Mouse (Mus musculus) heart, embryonic 15.5 days (tissue): Measurements from ENCODE around the gene Fbln1. TPM values are rescaled to one million over a fixed set of nuclear protein-coding genes. Genes with fewer than 3 reads are reported as not detected.
A peak's percentile ranks its signal among the peaks of the same experiment; 100 is the strongest.

Source experiments
- ATAC-seq: fragments of 200-750 bp; cut with Nextera tagmentation; replicated peaks from 2 replicates; pipeline ENCODE4 v1.8.0; 2017; ENCODE audit warnings: low read depth, moderate TSS enrichment; ENCODE audit not compliant: insufficient number of reproducible peaks, insufficient read depth, low FRiP score
- H3K27ac ChIP-seq: fragments of 300-500 bp; sonication (generic); 2 replicates; pipeline ENCODE4 v1.5.1; 2015; ENCODE audit warnings: mild to moderate bottlenecking, inconsistent platforms
- H3K27me3 ChIP-seq: fragments of 300-500 bp; sonication (generic); 2 replicates; pipeline ENCODE4 v1.6.1; 2015; ENCODE audit warnings: inconsistent platforms
- H3K36me3 ChIP-seq: fragments of 300-500 bp; sonication (generic); 2 replicates; pipeline ENCODE4 v1.6.1; 2015; ENCODE audit warnings: mild to moderate bottlenecking, inconsistent platforms
- H3K4me1 ChIP-seq: fragments of 300-500 bp; sonication (generic); replicated peaks from 2 replicates; pipeline ENCODE4 v1.6.1; 2015; ENCODE audit warnings: inconsistent platforms
- H3K4me2 ChIP-seq: fragments of 300-500 bp; sonication (generic); 2 replicates; pipeline ENCODE4 v1.6.1; 2015; ENCODE audit warnings: inconsistent platforms, mild to moderate bottlenecking, moderate library complexity
- H3K4me3 ChIP-seq: fragments of 300-500 bp; sonication (generic); 2 replicates; pipeline ENCODE4 v1.5.1; 2015; ENCODE audit warnings: mild to moderate bottlenecking, inconsistent platforms
- H3K9ac ChIP-seq: fragments of 300-500 bp; sonication (generic); 2 replicates; pipeline ENCODE4 v1.6.1; 2015; ENCODE audit warnings: mild to moderate bottlenecking, inconsistent platforms
- H3K9me3 ChIP-seq: fragments of 300-500 bp; sonication (generic); replicated peaks from 2 replicates; pipeline ENCODE4 v1.6.1; 2016; ENCODE audit warnings: inconsistent platforms
- WGBS: fragments of 180-500 bp; shearing (Covaris S2); methylation state at CpG from one replicate; pipeline ENCODE4 v1.1.7; 2015; ENCODE audit warnings: mixed read lengths; 5-methylcytosine and 5-hydroxymethylcytosine counted together
- polyA plus RNA-seq: library from polyadenylated mRNA; unstranded; fragments of >200 nt; fragmentation: Nextera tagmentation; extraction: Ambion mirVana; gene quantifications from 2 replicates; pipeline ENCODE4 v1.2.1, GENCODE M21; 2015

Gene Fbln1
- polyA plus RNA-seq, 1 experiment from 2014 or later: 119 TPM

DNA sequence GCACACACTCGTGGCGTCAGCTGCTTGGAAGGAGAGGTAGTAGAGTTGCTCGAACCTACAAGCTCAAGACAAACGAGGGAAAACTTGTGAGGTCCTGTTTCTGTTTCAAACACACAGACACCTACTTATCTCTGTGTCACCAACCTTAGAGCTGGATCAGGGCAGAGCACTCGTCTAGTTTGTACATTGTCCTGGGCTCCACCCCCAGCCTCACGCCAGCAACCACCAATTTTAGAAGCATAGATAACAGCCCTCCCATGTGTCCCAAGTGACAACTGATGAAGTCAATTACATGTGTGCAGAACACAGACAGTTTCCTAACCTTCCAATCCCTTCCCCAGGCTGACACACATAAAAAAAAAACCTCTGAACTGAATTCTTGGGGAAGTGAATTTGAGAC lies 27.6 kb upstream of the Fbln1 start:
- Histone ChIP-seq H3K27ac (peak overlapping the region; percentile 88), H3K27me3 (no peaks in the 10 kb centered on the region), H3K4me2 (peak overlapping the region; percentile 55), H3K9me3 (no peaks in the 10 kb centered on the region), H3K4me3 (0 out of 2 replicates have a peak overlapping the region, but pooled peaks have one; percentile 18), H3K4me1 (peaks cover 47% of the 10 kb centered on the region), H3K36me3 (no peaks in the 10 kb centered on the region), H3K9ac (no peak overlapping the region; the same call in 1 of the 2 replicates)
- 22% methylated on average over 6 of the region's 6 CpGs for WGBS
- ATAC-seq: peak; percentile 93

DNA sequence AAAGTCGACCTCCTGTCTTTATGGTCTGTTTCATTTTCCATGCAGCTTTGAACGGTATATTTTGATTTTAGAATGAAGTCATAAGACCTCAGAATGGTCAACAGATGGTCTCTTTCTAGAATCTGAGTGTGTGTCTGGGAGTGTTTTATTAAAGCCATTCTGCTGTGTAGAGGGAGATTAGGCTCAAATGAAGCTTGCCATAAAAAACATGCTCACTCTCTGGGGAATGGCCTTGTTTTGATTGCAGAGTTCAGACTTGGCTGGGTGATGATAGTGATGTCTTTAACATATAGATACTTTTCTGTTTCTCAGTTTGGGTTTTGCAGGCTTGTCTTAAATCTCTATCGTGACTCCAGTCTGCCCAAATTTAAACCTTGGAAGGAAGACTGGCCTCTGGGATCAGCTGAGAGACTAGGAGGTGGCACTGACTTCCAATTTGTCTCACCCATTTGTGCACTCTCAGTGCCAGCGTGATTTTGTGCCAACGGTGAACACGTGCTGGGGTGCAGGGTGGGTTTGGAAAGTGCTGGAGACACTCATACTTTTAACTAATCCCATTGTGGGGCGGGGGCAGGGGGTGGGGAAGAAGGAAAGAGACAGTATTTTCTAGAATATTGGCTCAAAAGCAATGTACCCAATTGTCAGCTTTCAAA lies 26.1 kb upstream of the Fbln1 start:
- no peak for ATAC-seq
- no peak overlapping the region for H3K4me3 ChIP-seq
- H3K27me3 ChIP-seq: no peaks in the 10 kb centered on the region
- peak overlapping the region; percentile 88 for H3K27ac ChIP-seq
- H3K36me3 ChIP-seq: no peaks in the 10 kb centered on the region
- H3K4me1 ChIP-seq: peaks cover 39% of the 10 kb centered on the region
- 65% methylated on average over 7 of the region's 7 CpGs for WGBS
- H3K4me2 ChIP-seq: no peak overlapping the region
- H3K9ac ChIP-seq: no peak overlapping the region
- no peaks in the 10 kb centered on the region for H3K9me3 ChIP-seq

DNA sequence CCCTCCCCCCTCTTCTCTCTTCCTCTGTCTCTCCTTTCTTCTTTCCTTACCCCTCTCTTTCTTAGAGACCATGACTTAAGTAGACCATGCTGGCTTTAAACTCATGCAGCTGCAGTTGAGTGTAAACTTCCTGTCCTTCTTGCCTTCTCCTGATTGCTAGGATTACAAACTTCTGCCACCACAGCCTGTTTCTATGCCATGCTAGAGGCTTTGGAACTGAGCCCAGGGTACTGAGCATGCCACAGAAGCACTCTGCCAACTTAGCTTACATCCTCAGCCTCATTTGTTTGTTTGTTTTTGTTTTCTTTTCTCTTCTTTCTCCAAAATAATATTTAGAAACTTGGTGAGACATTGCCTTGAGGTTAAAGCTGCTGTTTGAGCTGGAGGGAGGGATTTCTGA lies 25.4 kb upstream of the Fbln1 start:
- no peak for ATAC-seq
- Histone ChIP-seq H3K27me3 (no peaks in the 10 kb centered on the region), H3K4me1 (peaks cover 39% of the 10 kb centered on the region), H3K4me2 (no peak overlapping the region), H3K9me3 (no peaks in the 10 kb centered on the region), H3K27ac (peak overlapping the region; percentile 64; the same call in 1 of the 2 replicates), H3K36me3 (no peaks in the 10 kb centered on the region), H3K4me3 (no peak overlapping the region), H3K9ac (no peak overlapping the region)

DNA sequence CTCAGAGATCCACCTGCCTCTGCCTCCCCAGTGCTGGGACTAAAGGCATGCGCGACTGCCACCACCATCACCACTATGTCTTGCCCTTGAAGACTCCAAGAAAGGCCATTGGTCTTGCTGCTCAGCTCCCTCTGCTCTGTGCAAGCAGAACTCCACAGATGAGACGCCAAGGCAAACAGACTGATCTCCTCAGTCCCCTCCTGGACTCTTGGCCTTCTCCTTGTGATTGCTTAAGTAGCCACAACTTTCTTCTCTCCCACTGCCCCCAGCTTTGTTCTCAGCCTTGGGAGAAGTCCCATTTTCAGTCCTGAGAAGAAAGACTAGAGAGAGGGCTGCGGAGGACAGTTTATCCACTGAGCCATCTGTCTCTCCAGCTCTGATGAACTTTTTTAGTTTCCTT lies 23.7 kb upstream of the Fbln1 start:
- no peaks in the 10 kb centered on the region for H3K27me3 ChIP-seq
- ATAC-seq: no peak
- no peaks in the 10 kb centered on the region for H3K36me3 ChIP-seq
- H3K4me1 ChIP-seq: peaks cover 35% of the 10 kb centered on the region
- no peak overlapping the region for H3K4me2 ChIP-seq
- no peak overlapping the region for H3K4me3 ChIP-seq
- no peak overlapping the region for H3K9ac ChIP-seq
- WGBS: 88% methylated on average over 4 of the region's 4 CpGs
- no peak overlapping the region for H3K27ac ChIP-seq
- no peaks in the 10 kb centered on the region for H3K9me3 ChIP-seq

DNA sequence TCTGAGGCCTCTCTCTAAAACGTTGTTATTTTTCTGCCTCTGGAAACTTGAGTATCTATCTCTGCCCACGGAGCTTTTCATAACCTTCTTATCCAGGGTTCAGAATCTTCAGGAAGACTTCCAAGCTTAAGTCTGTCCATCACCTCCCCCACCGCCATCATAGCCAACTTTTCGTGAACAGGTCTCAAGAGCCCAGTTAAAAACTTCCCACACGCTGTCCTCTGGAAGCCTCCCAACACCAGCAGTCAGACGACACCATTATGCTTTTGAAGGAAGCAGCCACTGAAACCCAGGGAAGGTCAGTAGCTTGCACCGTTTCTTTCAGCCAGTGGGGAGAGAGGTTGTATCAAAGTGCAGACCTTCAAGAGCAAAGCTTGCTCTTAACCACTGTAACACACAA lies 18.8 kb upstream of the Fbln1 start:
- Histone ChIP-seq H3K4me2 (no peak overlapping the region), H3K9me3 (no peaks in the 10 kb centered on the region), H3K4me1 (no peaks in the 10 kb centered on the region), H3K27me3 (0 out of 2 replicates have a peak, but pooled peaks cover 4% of the 10 kb centered on the region), H3K27ac (no peak overlapping the region), H3K36me3 (no peaks in the 10 kb centered on the region), H3K4me3 (no peak overlapping the region), H3K9ac (no peak overlapping the region)
- 48% methylated on average over 7 of the region's 7 CpGs for WGBS
- ATAC-seq: no peak

DNA sequence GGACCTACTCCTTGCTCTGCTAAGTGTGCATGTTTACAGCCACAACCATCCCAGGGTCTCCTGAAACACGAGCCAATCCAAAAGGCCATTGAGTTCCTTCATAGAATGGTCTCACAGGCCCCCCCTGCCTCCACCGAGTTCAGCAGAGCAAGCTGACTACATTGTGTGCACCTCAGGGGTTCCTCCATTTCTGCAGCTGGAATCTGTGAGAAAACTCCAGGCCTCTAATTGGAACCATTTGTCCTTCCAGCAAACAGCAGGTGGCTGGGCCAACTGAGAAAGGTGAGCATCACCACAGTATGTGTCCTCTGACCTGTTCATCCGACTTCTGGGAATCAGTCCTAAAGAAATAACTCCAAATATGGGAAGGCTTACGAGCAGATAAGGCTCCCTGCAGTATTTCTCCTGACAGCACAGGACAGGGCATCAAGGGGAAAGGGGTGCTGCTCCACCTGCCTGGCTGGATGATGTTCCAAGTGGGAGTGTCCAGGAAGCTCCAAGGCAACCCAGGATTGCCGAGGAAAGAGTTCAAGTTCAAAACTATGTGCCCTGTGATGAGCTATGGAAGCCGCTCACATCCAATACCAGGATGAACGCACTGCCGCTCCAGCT lies 17.5 kb upstream of the Fbln1 start:
- ATAC-seq: no peak
- Histone ChIP-seq H3K27me3 (0 out of 2 replicates have a peak, but pooled peaks cover 4% of the 10 kb centered on the region), H3K4me1 (no peaks in the 10 kb centered on the region), H3K9ac (no peak overlapping the region), H3K4me3 (no peak overlapping the region), H3K27ac (no peak overlapping the region), H3K4me2 (no peak overlapping the region), H3K9me3 (no peaks in the 10 kb centered on the region), H3K36me3 (no peaks in the 10 kb centered on the region)
- 49% methylated on average over 8 of the region's 8 CpGs for WGBS

DNA sequence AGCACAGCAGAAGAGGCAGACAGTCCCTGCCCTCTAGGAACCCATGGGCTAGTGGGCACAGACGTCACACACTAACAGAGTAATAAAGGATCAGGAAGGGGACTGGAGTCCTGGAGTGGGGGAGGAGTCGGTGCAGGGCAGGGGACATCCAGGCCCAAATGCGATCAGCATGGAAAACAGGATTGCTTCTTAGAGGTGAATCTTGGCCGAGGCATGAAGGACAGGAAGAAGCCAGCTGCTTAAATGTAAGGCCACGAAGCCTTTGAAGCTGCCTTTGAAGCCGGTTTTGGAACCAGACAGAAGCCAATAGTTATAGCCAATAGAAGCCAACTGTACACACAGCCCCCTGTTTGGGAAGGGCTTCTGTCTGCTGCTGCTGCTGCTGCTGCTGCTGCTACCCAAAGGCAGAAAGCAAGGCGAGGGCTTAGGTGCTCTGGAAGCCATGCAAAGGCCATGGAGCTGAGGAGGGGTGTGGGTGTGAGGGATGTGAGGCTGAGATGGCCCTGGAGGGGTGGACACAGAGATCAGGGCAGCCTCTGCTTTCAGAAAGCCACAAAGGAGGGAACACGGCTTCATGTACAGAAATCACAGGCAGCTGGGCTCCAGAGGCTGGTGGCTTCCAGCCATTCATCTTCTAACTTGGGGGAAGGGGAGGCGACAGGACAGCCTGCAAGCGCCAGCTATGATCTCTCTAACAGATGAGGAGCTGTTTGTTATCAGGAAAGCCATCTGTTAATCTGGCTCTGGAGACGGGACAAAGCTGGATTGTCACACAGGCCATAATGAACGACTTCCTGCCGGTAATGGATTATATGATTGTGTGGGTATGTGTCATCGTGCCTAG lies 5.1 kb upstream of the Fbln1 start:
- Histone ChIP-seq H3K9ac (no peak overlapping the region), H3K4me3 (no peak overlapping the region), H3K36me3 (no peaks in the 10 kb centered on the region), H3K27ac (no peak overlapping the region), H3K27me3 (peaks cover 28% of the 10 kb centered on the region), H3K4me1 (peaks cover 8% of the 10 kb centered on the region), H3K4me2 (no peak overlapping the region), H3K9me3 (no peaks in the 10 kb centered on the region)
- WGBS: 50% methylated on average over 14 of the region's 14 CpGs
- no peak for ATAC-seq

DNA sequence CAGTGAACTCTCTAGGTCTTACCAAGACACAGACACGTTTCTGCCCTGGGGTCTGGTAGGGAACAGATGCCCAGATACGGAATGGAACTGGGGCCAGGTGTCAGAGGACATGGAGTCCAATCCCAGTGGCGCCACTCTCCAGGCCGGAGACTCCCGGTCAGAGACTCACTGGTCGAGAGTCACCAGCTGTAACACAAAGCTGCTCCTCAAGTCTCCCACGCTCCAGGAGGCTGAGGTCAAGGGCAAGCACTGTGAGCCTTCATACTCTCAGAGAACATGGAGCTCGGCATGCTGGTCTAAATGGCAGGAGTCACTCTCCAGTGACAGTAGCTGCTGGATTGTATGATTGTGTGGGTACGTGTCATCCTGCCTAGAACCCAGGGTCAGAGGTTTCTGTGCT lies 3.5 kb upstream of the Fbln1 start:
- no peak for ATAC-seq
- H3K9ac ChIP-seq: no peak overlapping the region
- H3K4me3 ChIP-seq: no peak overlapping the region
- H3K27me3 ChIP-seq: peaks cover 28% of the 10 kb centered on the region
- no peaks in the 10 kb centered on the region for H3K9me3 ChIP-seq
- H3K36me3 ChIP-seq: no peaks in the 10 kb centered on the region
- H3K4me2 ChIP-seq: no peak overlapping the region
- H3K4me1 ChIP-seq: peaks cover 24% of the 10 kb centered on the region
- 74% methylated on average over 9 of the region's 9 CpGs for WGBS
- no peak overlapping the region for H3K27ac ChIP-seq

DNA sequence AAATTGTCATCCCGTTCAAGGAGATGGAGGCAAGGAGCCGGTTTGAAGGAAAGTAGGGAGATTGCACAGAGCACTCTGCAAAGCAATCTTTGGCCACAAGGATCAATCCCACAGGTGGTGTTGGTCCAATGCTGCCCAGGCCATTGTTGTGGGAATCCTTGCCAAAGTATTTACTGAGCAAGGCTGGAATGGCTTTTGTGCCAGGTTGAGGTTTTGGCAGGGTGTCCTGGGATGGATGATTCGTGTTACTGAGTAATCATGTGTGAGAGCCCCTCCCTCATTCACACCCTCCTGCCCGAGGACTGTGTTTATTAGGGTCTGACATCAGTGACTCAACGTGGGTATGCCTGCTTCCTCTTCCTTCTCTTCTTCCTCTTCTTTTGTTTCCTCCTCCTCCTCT lies 3.0 kb upstream of the Fbln1 start:
- peaks cover 29% of the 10 kb centered on the region for H3K4me1 ChIP-seq
- ATAC-seq: no peak
- no peak overlapping the region for H3K27ac ChIP-seq
- 55% methylated on average over 5 of the region's 5 CpGs for WGBS
- H3K36me3 ChIP-seq: no peaks in the 10 kb centered on the region
- peaks cover 28% of the 10 kb centered on the region for H3K27me3 ChIP-seq
- no peak overlapping the region for H3K4me3 ChIP-seq
- no peak overlapping the region for H3K4me2 ChIP-seq
- no peak overlapping the region for H3K9ac ChIP-seq
- no peaks in the 10 kb centered on the region for H3K9me3 ChIP-seq

DNA sequence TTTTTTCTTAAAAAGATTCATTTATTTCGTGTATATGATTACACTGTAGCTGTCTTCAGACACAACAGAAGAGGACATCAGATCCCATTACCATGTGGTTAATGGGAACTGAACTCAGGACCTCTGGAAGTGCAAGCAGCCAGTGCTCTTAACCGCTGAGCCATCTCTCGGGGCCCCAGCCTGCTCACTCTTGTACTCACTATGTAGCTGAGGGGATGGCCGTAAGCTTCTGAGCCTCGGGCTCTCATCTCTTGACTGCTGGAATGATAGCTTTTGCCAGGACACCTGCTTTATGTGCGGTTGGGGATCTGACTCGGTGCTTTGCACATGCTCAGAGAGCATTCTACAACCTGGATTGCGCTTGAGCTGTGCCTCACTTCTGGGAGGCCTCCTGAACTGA lies 1.4 kb upstream of the Fbln1 start:
- peaks cover 28% of the 10 kb centered on the region for H3K27me3 ChIP-seq
- H3K27ac ChIP-seq: no peak overlapping the region
- no peak overlapping the region for H3K4me2 ChIP-seq
- H3K9ac ChIP-seq: no peak overlapping the region
- no peak for ATAC-seq
- no peak overlapping the region for H3K4me3 ChIP-seq
- 69% methylated on average over 8 of the region's 8 CpGs for WGBS
- H3K4me1 ChIP-seq: peaks cover 40% of the 10 kb centered on the region
- no peaks in the 10 kb centered on the region; the same call in 1 of the 2 replicates for H3K9me3 ChIP-seq
- H3K36me3 ChIP-seq: no peaks in the 10 kb centered on the region

DNA sequence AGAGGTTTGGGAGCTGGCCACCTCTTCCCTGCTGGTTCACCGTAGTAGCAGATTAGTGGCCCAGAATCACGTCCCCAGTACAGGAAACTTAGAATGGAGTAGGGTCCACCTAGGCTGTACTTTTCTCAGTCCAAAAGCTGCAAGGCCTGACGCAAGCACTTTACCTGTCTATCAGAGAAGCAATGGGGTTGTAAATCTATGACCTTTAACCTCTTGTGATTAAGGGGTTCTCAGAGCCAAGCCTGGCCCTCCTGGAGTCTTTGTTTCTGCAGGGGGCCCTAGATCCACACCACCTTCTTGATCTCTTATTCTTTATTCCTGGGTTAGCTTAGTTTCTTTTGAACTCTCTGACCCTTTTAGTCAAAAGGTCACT lies 940 bp downstream of the Fbln1 start:
- H3K9me3 ChIP-seq: no peaks in the 10 kb centered on the region; the same call in 1 of the 2 replicates
- no peak for ATAC-seq
- peak overlapping the region; percentile 83 for H3K9ac ChIP-seq
- peaks cover 21% of the 10 kb centered on the region for H3K27me3 ChIP-seq
- no peaks in the 10 kb centered on the region for H3K36me3 ChIP-seq
- peak overlapping the region; percentile 98 for H3K4me2 ChIP-seq
- peak overlapping the region; percentile 70 for H3K4me3 ChIP-seq
- H3K27ac ChIP-seq: peak overlapping the region; percentile 77
- peaks cover 41% of the 10 kb centered on the region for H3K4me1 ChIP-seq
- WGBS: 28% methylated on average over 3 of the region's 3 CpGs
